Mouse (Mus musculus) thymus, adult 2 months (tissue): ENCODE data around the gene Palld.

Experiments used
- CTCF ChIP-seq: fragments of 200-500 bp; IDR thresholded peaks from 2 replicates; pipeline ENCODE4 v1.5.1; 2012; ENCODE audit warnings: mild to moderate bottlenecking, control low read depth, low read length, moderate library complexity, borderline replicate concordance; ENCODE audit not compliant: control insufficient read depth, poor library complexity, insufficient read depth; ENCODE audit errors: extremely low read depth
- POLR2A ChIP-seq: fragments of 200-500 bp; IDR thresholded peaks from 2 replicates; pipeline ENCODE4 v1.6.1; 2012; ENCODE audit warnings: mild to moderate bottlenecking, low read length, control low read depth, moderate library complexity; ENCODE audit not compliant: control insufficient read depth, poor library complexity, insufficient read depth; ENCODE audit errors: extremely low read depth

DNA sequence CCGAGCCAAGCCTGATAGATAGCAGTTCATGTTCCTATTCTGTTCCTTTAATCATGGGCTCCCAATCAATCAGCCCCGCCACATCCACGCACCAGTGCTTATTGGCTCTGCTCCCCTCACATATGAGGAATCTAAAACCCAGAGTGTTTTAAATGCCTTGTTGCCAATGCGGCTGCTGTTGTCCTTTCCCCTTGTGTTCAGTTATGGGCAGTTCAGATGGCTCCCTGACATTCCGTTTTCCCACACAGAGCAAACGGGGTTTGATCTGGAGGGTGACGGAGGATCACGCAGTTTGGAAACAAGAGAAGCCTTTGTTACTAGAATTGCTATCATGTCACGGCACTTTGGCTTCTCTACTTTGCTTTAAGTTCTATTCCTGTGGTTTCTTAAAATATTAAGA, 125.9 kb downstream of the Palld start:
- TF ChIP-seq CTCF, result no peak
- no peak for TF ChIP-seq POLR2A
